ENCODE assay signal across 12 mouse cellular contexts in genomic region chr6:87216114-87216591, GRCm38 (mm10).
A peak's percentile ranks its signal among the peaks of the same experiment; 100 is the strongest.
DNase-seq lines count a peak whose midpoint lies in the region; ATAC-seq and TF ChIP-seq lines count a peak whose summit lies in the region.
"Had no signal": no experiment of that assay in that cellular context is flagged by ENCODE, and none has a peak within 500 bp of the region (broad histone marks: within the 10 kb centered on the region; RNA-seq: fewer than 3 reads in every experiment).

No protein-coding gene starts in this region.

- ATAC-seq in kidney, postnatal 0 days (replicated peaks; ENCODE audit: low FRiP score, low read depth), result no peak
- ATAC-seq: forebrain, embryonic 16.5 days; intestine, embryonic 16.5 days; Patski had no signal

- no peak overlapping the region for H3K4me3 ChIP-seq in kidney, postnatal 0 days (replicated peaks; ENCODE audit: low read depth, low read length)
- no peak overlapping the region for H3K4me3 ChIP-seq in heart, embryonic 10.5 days

- 0 out of 2 replicates have a peak, but pooled peaks cover 3% of the 10 kb centered on the region for H3K4me1 ChIP-seq in kidney, postnatal 0 days (replicated peaks; ENCODE audit: insufficient read depth, low read length)
- peaks cover 22% of the 10 kb centered on the region for H3K4me1 ChIP-seq in heart, embryonic 10.5 days

- peak; percentile 29; the same call in 1 of the 2 replicates for TF ChIP-seq CTCF in kidney, postnatal 0 days (IDR thresholded peaks at IDR 0.05; ENCODE audit: low read depth)

- 0 out of 2 replicates have a peak, but pooled peaks cover 5% of the 10 kb centered on the region for H3K36me3 ChIP-seq in kidney, postnatal 0 days (ENCODE audit: insufficient read depth, low read length)
- H3K36me3 ChIP-seq in heart, embryonic 10.5 days, result no peaks in the 10 kb centered on the region

- no peaks in the 10 kb centered on the region for H3K27me3 ChIP-seq in kidney, postnatal 0 days (ENCODE audit: insufficient read depth, low read length)
- no peaks in the 10 kb centered on the region for H3K27me3 ChIP-seq in heart, embryonic 10.5 days (ENCODE audit: insufficient read depth, poor library complexity, severe bottlenecking)
- H3K27me3 ChIP-seq: Patski had no signal

- no peak overlapping the region for H3K9ac ChIP-seq in kidney, postnatal 0 days (ENCODE audit: low read depth, low read length)

- H3K27ac ChIP-seq in kidney, postnatal 0 days, result no peak overlapping the region
- H3K27ac ChIP-seq in heart, embryonic 10.5 days, result peak overlapping the region; percentile 31; the same call in 1 of the 2 replicates

- WGBS in kidney, postnatal 0 days, result 78% methylated on average over 2 of the region's 2 CpGs
- WGBS in heart, embryonic 10.5 days, result 62% methylated on average over 2 of the region's 2 CpGs

- H3K9me3 ChIP-seq in kidney, postnatal 0 days (replicated peaks; ENCODE audit: low read length), result no peaks in the 10 kb centered on the region
- no peaks in the 10 kb centered on the region for H3K9me3 ChIP-seq in heart, embryonic 10.5 days

- peak; percentile 69 for DNase-seq in adrenal gland, adult 2 months
- DNase-seq in adrenal gland, postnatal 4 days (ENCODE audit: low spot score in 2 of 2), result no peak
- DNase-seq in kidney, postnatal 0 days (ENCODE audit: low spot score), result peak; percentile 32
- DNase-seq in kidney, postnatal 10 days, result no peak
- DNase-seq in heart, embryonic 10.5 days (ENCODE audit: low spot score), result no peak
- DNase-seq in lung, postnatal 10 days, result peak; percentile 48
- DNase-seq in right cerebral cortex, adult 18-20 months, result no peak
- no peak for DNase-seq in ovary, postnatal 36 days (ENCODE audit: low spot score)
- DNase-seq: retina, postnatal 1 day had no signal

- H3K4me2 ChIP-seq in kidney, postnatal 0 days (ENCODE audit: low read length), result no peak overlapping the region

Comparison
In these comparisons a context has a peak if more than half of its experiments do, and no peak if none do; other contexts are left out.
1. DNase-seq: peak in adrenal gland, adult 2 months (single experiment), kidney, postnatal 0 days (single experiment) and lung, postnatal 10 days (single experiment); none in adrenal gland, postnatal 4 days (0 of 2), kidney, postnatal 10 days (single experiment), heart, embryonic 10.5 days (single experiment), right cerebral cortex, adult 18-20 months (single experiment) and ovary, postnatal 36 days (single experiment).